Mouse (Mus musculus) CH12.LX (cell line): ENCODE measurements around the gene Mrgprf. TPM values are rescaled to one million over a fixed set of nuclear protein-coding genes. Genes with fewer than 3 reads are reported as not detected.

Experiments
- DNase-seq: peaks from one replicate; pipeline ENCODE4 v3.0.0-alpha.2; 2013; ENCODE audit errors: extremely low read depth
- H3K27ac ChIP-seq: 2 replicates; pipeline ENCODE4 v1.5.1; 2012; ENCODE audit warnings: low read depth, mild to moderate bottlenecking, control low read depth, moderate library complexity; ENCODE audit not compliant: insufficient read depth
- H3K27me3 ChIP-seq: replicated peaks from 2 replicates; pipeline ENCODE3; 2012; ENCODE audit warnings: inconsistent platforms
- H3K36me3 ChIP-seq, 2 experiments: replicated peaks in 1 of 2; 2 replicates each; pipeline versions ENCODE3 to v1.6.1; 2012; ENCODE audit warnings: inconsistent platforms in 1 of 2, low read length in 1 of 2, mild to moderate bottlenecking in 1 of 2, mixed read lengths in 1 of 2, moderate library complexity in 1 of 2; ENCODE audit not compliant: control insufficient read depth in 1 of 2, insufficient read depth in 1 of 2
- H3K4me1 ChIP-seq, 2 experiments: 2 replicates each; pipeline ENCODE4 v1.6.1; 2012; ENCODE audit warnings: inconsistent platforms in 1 of 2, moderate library complexity in 1 of 2; ENCODE audit not compliant: insufficient read depth in 2 of 2, control insufficient read depth in 1 of 2
- H3K4me2 ChIP-seq: 2 replicates; pipeline ENCODE4 v1.6.1; 2012; ENCODE audit warnings: low read depth, mild to moderate bottlenecking, control low read depth; ENCODE audit not compliant: poor library complexity, insufficient read depth, severe bottlenecking
- H3K4me3 ChIP-seq, 3 experiments: fragments of 150-350 bp in 1 of 3; sonication (generic) in 1 of 3; replicated peaks in 1 of 3; 2 replicates each; pipeline versions ENCODE3 to v1.5.1; 2011 to 2012; ENCODE audit warnings: low read depth in 2 of 3, low read length in 2 of 3, mild to moderate bottlenecking in 2 of 3, moderate library complexity in 2 of 3, control low read depth in 1 of 3, improper control_type of control experiment in 1 of 3, inconsistent platforms in 1 of 3, mixed read lengths in 1 of 3; ENCODE audit not compliant: poor library complexity in 1 of 3
- H3K79me2 ChIP-seq: replicated peaks from 2 replicates; pipeline ENCODE4 v1.6.1; 2012; ENCODE audit warnings: mild to moderate bottlenecking, moderate library complexity; ENCODE audit not compliant: control insufficient read depth, poor library complexity, insufficient read depth, severe bottlenecking; ENCODE audit errors: extremely low read depth
- H3K9ac ChIP-seq: 2 replicates; pipeline ENCODE4 v1.6.1; 2012; ENCODE audit warnings: low read depth, mild to moderate bottlenecking, control low read depth, moderate library complexity; ENCODE audit not compliant: insufficient read depth
- H3K9me3 ChIP-seq: replicated peaks from 2 replicates; pipeline ENCODE3; 2012; ENCODE audit warnings: low read length, inconsistent platforms, mixed read lengths
- CHD2 ChIP-seq: IDR thresholded peaks from 2 replicates; pipeline ENCODE4 v1.6.1; 2011; ENCODE audit warnings: low read length, improper control_type of control experiment
- CTCF ChIP-seq, 2 experiments: IDR thresholded peaks in 1 of 2; conservative IDR thresholded peaks in 1 of 2; 2 replicates each; pipeline ENCODE4 v1.5.1; 2011 to 2012; ENCODE audit warnings: low read depth in 2 of 2, low read length in 2 of 2, improper control_type of control experiment in 1 of 2, inconsistent platforms in 1 of 2, mild to moderate bottlenecking in 1 of 2, moderate library complexity in 1 of 2
- ELF1 ChIP-seq: IDR thresholded peaks from 2 replicates; pipeline ENCODE4 v1.6.1; 2014; ENCODE audit warnings: low read depth, mild to moderate bottlenecking, inconsistent platforms, low read length, improper control_type of control experiment
- EP300 ChIP-seq: IDR thresholded peaks from 2 replicates; pipeline ENCODE4 v1.6.1; 2011; ENCODE audit warnings: low read length, improper control_type of control experiment
- ETS1 ChIP-seq: conservative IDR thresholded peaks from 2 replicates; pipeline ENCODE4 v1.6.1; 2012; ENCODE audit warnings: low read depth, mild to moderate bottlenecking, inconsistent platforms, low read length, improper control_type of control experiment, moderate library complexity
- HCFC1 ChIP-seq: IDR thresholded peaks from 2 replicates; pipeline ENCODE4 v1.6.1; 2012; ENCODE audit warnings: low read depth, mild to moderate bottlenecking, inconsistent platforms, low read length, improper control_type of control experiment
- JUN ChIP-seq: IDR thresholded peaks from 2 replicates; pipeline ENCODE4 v1.6.1; 2011; ENCODE audit warnings: low read depth, mild to moderate bottlenecking, low read length, improper control_type of control experiment, moderate library complexity; ENCODE audit not compliant: insufficient read depth
- MAX ChIP-seq: IDR thresholded peaks from 2 replicates; pipeline ENCODE4 v1.6.1; 2011; ENCODE audit warnings: low read length, improper control_type of control experiment
- MAZ ChIP-seq: IDR thresholded peaks from 2 replicates; pipeline ENCODE4 v1.6.1; 2012; ENCODE audit warnings: low read depth, mild to moderate bottlenecking, inconsistent platforms, low read length, improper control_type of control experiment, moderate library complexity
- MXI1 ChIP-seq: IDR thresholded peaks from 2 replicates; pipeline ENCODE4 v1.6.1; 2011; ENCODE audit warnings: mild to moderate bottlenecking, low read depth, low read length, improper control_type of control experiment
- MYC ChIP-seq: IDR thresholded peaks from 2 replicates; pipeline ENCODE4 v1.6.1; 2011; ENCODE audit warnings: low read depth, mild to moderate bottlenecking, improper control_type of control experiment, low read length
- NELFE ChIP-seq: IDR thresholded peaks from 2 replicates; pipeline ENCODE4 v1.6.1; 2011; ENCODE audit warnings: low read depth, low read length, improper control_type of control experiment
- NRF1 ChIP-seq: IDR thresholded peaks from 2 replicates; pipeline ENCODE4 v1.6.1; 2014; ENCODE audit warnings: low read depth, mild to moderate bottlenecking, inconsistent platforms, low read length, improper control_type of control experiment, moderate library complexity
- PAX5 ChIP-seq: IDR thresholded peaks from 2 replicates; pipeline ENCODE4 v1.6.1; 2012; ENCODE audit warnings: low read length, inconsistent platforms, mixed read lengths
- SIN3A ChIP-seq: IDR thresholded peaks from 2 replicates; pipeline ENCODE4 v1.6.1; 2012; ENCODE audit warnings: low read length, improper control_type of control experiment, inconsistent platforms
- SMC3 ChIP-seq: IDR thresholded peaks from 2 replicates; pipeline ENCODE4 v1.6.1; 2011; ENCODE audit warnings: low read depth, low read length, improper control_type of control experiment
- TCF12 ChIP-seq: IDR thresholded peaks from 2 replicates; pipeline ENCODE4 v1.6.1; 2014; ENCODE audit warnings: low read depth, mild to moderate bottlenecking, inconsistent platforms, low read length, improper control_type of control experiment
- UBTF ChIP-seq: IDR thresholded peaks from 2 replicates; pipeline ENCODE4 v1.6.1; 2012; ENCODE audit warnings: low read depth, mild to moderate bottlenecking, inconsistent platforms, low read length, improper control_type of control experiment, moderate library complexity
- USF2 ChIP-seq: conservative IDR thresholded peaks from 2 replicates; pipeline ENCODE4 v1.6.1; 2011; ENCODE audit warnings: low read depth, low read length, improper control_type of control experiment
- ZC3H11A ChIP-seq: IDR thresholded peaks from 2 replicates; pipeline ENCODE4 v1.6.1; 2012; ENCODE audit warnings: low read depth, mild to moderate bottlenecking, inconsistent platforms, low read length, improper control_type of control experiment
- ZKSCAN1 ChIP-seq: IDR thresholded peaks from 2 replicates; pipeline ENCODE4 v1.6.1; 2012; ENCODE audit warnings: low read depth, inconsistent platforms, low read length, improper control_type of control experiment, borderline replicate concordance
- ZMIZ1 ChIP-seq: IDR thresholded peaks from 2 replicates; pipeline ENCODE4 v1.6.1; 2012; ENCODE audit warnings: low read depth, mild to moderate bottlenecking, inconsistent platforms, low read length, improper control_type of control experiment
- dilution Hi-C: fragments of 300-500 bp; cut with MboI; formaldehyde crosslinking; loops from 2 replicates; pipeline ENCODE4 v1.14.3; 2020; ENCODE audit warnings: low sequenced_read_pairs; ENCODE audit not compliant: extremely low pct_unique_long_range_greater_than_20kb, extremely low pct_ligation_motif_present
- in situ Hi-C: fragments of 300-500 bp; cut with MboI; formaldehyde crosslinking; loops from 3 replicates; pipeline ENCODE4 v1.14.3; 2019; ENCODE audit warnings: low sequenced_read_pairs, low pct_ligation_motif_present, low pct_unique_long_range_greater_than_20kb, mixed read lengths
- polyA plus RNA-seq: library from polyadenylated mRNA; unstranded; fragments of >175 nt; gene quantifications from 2 replicates; pipeline ENCODE4 v1.2.1, GENCODE M21; 2012; ENCODE audit warnings: low read depth; ENCODE audit not compliant: insufficient read length
- total RNA-seq, 2 experiments: library from RNA; depleted of rRNA; stranded (reverse); fragments of 300-350 nt in 1 of 2; fragments of >200 nt in 1 of 2; gene quantifications; 2 replicates each; pipeline ENCODE4 v1.2.3; 2012 to 2014

The Mrgprf gene
- total and polyA plus RNA-seq, 3 experiments = not detected

DNA sequence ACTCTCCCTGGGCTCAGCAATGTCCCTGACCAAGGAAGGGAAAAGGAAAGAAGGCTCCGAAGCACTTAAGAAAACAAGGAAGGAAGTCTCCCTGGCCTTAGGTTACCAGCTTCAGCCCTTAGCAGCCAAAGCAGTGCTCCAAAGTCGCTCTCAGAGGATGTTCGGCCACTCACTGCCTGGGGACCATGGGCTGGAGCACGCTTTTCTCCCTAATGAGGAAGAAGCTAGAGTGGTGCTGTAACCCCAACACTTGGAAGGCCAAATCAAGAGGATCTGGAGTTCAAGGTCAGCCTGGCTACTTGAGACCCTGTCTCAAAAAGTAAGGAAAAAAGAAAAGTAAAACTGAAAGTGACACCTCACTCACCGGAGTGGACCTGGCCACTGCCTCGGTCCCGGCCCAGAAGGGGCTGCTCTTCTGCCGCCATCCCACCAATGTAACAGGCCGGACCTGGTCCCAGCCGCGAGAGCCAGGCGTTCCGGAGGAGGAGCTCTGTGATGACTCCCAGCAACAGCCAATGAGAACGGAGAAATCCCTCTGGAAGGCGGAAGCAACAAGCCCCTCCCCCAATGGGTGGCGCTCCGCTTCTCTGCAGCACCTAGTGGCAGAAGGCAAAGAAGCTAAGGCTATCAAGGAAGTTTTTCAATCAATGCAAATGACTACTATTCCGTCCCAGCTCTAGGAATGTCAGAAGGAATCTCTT lies 17.0 kb upstream of the Mrgprf start, which contains the start of gene Tpcn2 (continued):
- TF ChIP-seq ETS1 (no peak), MAX (no peak), TCF12 (peak; percentile 75), USF2 (no peak), ELF1 (peak; percentile 91), CHD2 (peak; percentile 68; the same call in 1 of the 2 replicates), SMC3 (peak; percentile 27), SIN3A (peak; percentile 75), UBTF (no peak)

DNA sequence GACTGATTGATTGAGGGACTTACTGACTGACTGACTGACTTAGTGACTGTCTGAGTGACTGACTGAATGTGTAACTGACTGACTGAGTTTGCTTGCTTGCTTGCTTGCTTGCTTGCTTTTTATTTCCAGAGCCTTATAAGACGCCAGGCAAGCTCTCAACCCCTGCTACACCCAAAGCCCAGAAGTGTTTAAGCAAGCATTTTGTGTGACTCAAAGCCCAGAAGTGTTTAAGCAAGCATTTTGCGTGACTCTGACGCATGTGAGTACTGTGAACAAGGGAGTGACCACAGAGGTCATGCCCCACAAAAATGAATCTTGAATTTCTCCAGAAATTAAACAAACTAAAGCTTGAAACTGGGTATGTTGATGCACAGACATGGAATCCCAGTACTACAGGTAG lies 16.3 kb upstream of the Mrgprf start:
- Histone ChIP-seq H3K4me3 (peak overlapping the region in 2 of 3 experiments; percentile 37 to 72), H3K27ac (no peak overlapping the region), H3K4me2 (peak overlapping the region; percentile 77), H3K9me3 (no peaks in the 10 kb centered on the region), H3K9ac (no peak overlapping the region), H3K4me1 (peaks cover 7 to 31% of the 10 kb centered on the region in 2 experiments), H3K36me3 (peaks cover 11 to 18% of the 10 kb centered on the region in 2 experiments), H3K79me2 (no peaks in the 10 kb centered on the region), H3K27me3 (peaks cover 13% of the 10 kb centered on the region)
- in situ Hi-C loops = no loop called here
- dilution Hi-C loops = no loop called here
- no peak for TF ChIP-seq HCFC1
- no peak for TF ChIP-seq CTCF (conservative IDR thresholded peaks at IDR 0.05 in 1 of 2, IDR thresholded peaks at IDR 0.05 in 1 of 2; ENCODE audit: low read depth in 2 of 2, low read length in 2 of 2)
- no peak for TF ChIP-seq MXI1
- TF ChIP-seq SMC3 = no peak
- no peak for TF ChIP-seq EP300
- no peak for TF ChIP-seq ZKSCAN1
- no peak for TF ChIP-seq ETS1
- no peak for TF ChIP-seq JUN
- no peak for TF ChIP-seq ZC3H11A
- TF ChIP-seq MAZ = no peak
- TF ChIP-seq PAX5 = no peak
- DNase-seq = no peak

GRCm38 (mm10) chr7:145285476-145285875 lies 15.2 kb upstream of the Mrgprf start:
- Histone ChIP-seq H3K4me2 (no peak overlapping the region), H3K27ac (no peak overlapping the region), H3K79me2 (no peaks in the 10 kb centered on the region), H3K36me3 (peaks cover 0 to 6% of the 10 kb centered on the region in 2 experiments), H3K4me3 (no peak overlapping the region), H3K9ac (no peak overlapping the region), H3K4me1 (peaks cover 7 to 31% of the 10 kb centered on the region in 2 experiments), H3K9me3 (no peaks in the 10 kb centered on the region), H3K27me3 (peaks cover 22% of the 10 kb centered on the region)
- DNase-seq = no peak
- in situ Hi-C loops (no loop called here), dilution Hi-C loops (no loop called here)
- TF ChIP-seq USF2 (no peak), JUN (no peak), ETS1 (no peak), MYC (no peak), ZKSCAN1 (no peak), NRF1 (no peak), NELFE (no peak), ZMIZ1 (no peak), UBTF (no peak)
